Mouse (Mus musculus) left cerebral cortex, postnatal 10 days (tissue): ENCODE results near the gene Klk6. TPM values are rescaled to one million over a fixed set of nuclear protein-coding genes. Genes with fewer than 3 reads are reported as not detected.

ENCODE experiments used
- DNase-seq, 2 experiments: peaks; one replicate each; pipeline ENCODE4 v3.0.0; 2021 to 2022; ENCODE audit warnings: low spot score in 2 of 2, mixed read lengths in 1 of 2; ENCODE audit errors: extremely low spot score in 1 of 2
- intact Hi-C: fragments of 180-260 bp; cut with DNase I; formaldehyde crosslinking; loops from one replicate; pipeline ENCODE4 v1.15.1; 2025
- total RNA-seq, 2 experiments: library from RNA; stranded (reverse); gene quantifications; 2 replicates each; pipeline ENCODE4 v1.2.3; 2021

Klk6 gene
- not detected for total RNA-seq

DNA sequence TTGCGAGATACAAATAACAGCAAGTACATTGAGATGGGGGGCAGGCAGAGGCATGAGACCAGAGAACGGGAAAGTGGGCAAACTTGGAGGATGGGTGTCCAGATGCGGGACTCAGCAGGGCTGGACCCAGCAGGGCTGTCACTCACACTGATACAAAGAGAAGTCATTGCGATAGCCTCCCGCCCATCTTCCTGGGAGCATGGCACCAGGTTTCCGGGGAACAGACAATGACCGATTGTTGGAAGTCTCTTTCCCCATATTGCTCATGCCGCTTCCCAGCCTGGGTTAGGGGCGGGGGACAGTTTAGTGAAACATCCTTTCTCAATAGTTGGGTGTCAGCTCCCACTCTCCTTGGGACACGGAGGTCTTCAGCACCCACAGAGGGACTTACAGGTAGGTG, at the start of gene Klk6:
Gene Klk6, plus strand, starts transcription at position 301 of the 400 bp plus-strand sequence.
- DNase-seq = no peak
- intact Hi-C loops = loop anchor here (5.0 kb wide), 1 partner anchor 38 kb away; no protein-coding TSS in a partner anchor

DNA sequence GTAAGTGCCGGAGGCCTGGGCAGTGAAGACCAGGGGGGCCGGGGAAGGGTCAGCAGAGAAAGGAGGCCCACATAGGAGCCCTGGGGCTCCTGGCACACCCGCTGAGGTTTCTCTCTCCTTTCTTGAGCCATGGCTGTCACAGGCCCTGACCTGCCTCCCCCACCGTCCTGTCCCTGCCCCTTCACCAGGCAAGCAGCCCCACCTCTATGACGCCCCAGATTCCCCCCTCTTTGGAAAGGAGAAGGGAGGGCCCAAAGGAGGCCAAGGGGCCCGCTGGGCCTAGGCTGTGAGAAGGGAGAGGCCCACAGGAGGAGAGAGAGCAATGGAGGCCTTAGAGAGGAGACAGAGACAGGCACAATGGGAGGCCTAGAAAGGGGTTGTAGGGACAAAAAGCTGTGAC, 49.5 kb upstream of the Klk6 start:
- intact Hi-C loops = no loop called here
- no peak for DNase-seq

DNA sequence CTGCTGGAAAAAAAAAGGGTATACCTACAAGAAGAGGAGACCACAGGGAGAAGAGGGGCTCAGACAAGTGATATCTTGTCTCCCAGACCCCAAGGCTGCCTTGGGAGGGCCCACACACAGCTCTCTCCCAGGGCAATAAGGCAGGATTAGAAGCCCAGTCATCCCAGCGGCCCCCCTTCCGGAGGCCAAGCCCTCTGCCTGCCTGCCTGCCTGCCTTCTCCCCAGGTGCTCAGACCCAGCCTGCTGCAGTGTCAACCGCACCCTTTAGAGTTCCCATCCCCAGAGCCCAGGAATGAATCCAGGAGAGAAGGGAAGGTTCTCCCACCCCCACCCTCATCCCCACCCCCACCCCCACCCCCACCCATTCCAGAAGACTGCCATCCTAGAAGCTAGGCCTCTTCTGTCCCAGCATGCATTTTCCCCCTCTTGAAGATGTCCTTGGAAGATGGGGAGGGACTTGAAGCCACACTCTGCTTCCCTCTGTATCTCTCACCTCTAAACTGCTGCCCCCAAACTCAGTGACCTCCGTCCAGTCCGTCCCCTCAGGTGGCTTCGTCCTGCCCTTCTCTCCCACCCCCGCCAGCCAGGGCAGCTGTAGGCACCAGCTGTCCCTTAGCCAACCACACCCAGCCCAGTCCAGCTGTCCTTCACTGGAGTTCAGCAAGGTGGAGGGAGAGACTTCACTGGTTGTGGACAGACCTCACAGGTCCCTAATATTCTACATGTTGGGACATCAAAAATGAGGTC, 48.8 kb upstream of the Klk6 start:
- DNase-seq = no peak
- intact Hi-C loops = no loop called here

DNA sequence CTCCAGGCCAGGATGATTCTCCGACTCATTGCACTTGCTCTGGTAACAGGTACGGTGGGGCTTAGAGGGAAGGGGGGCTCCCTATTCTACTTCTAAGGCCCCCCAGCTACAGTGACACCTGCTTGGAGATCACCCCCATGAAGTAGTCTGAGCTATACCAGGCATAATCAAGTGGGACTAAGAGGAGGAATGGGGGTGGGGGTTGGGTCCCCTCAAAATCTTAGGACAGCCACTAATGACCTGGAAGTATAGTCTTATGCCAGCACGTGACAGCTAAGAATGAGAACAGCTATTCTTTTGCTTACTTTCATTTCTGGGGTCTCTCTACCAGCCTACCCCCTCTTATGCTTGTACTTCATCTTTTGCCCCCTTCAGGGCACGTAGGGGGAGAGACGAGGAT, 47.8 kb upstream of the Klk6 start:
- intact Hi-C loops = no loop called here
- DNase-seq = no peak

DNA sequence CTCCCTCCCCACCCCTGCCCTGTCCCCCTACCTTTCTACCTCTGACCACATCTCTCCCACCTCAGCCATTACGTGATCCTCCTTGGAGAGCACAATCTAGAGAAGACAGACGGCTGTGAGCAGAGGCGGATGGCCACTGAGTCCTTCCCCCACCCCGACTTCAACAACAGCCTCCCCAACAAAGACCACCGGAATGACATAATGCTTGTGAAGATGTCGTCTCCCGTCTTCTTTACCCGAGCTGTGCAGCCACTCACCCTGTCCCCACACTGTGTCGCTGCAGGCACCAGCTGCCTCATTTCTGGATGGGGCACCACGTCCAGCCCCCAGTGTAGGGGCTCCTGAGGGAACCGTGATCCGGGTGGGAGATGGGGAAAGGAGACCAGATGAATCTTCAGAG, 46.9 kb upstream of the Klk6 start:
- intact Hi-C loops = no loop called here
- no peak for DNase-seq

DNA sequence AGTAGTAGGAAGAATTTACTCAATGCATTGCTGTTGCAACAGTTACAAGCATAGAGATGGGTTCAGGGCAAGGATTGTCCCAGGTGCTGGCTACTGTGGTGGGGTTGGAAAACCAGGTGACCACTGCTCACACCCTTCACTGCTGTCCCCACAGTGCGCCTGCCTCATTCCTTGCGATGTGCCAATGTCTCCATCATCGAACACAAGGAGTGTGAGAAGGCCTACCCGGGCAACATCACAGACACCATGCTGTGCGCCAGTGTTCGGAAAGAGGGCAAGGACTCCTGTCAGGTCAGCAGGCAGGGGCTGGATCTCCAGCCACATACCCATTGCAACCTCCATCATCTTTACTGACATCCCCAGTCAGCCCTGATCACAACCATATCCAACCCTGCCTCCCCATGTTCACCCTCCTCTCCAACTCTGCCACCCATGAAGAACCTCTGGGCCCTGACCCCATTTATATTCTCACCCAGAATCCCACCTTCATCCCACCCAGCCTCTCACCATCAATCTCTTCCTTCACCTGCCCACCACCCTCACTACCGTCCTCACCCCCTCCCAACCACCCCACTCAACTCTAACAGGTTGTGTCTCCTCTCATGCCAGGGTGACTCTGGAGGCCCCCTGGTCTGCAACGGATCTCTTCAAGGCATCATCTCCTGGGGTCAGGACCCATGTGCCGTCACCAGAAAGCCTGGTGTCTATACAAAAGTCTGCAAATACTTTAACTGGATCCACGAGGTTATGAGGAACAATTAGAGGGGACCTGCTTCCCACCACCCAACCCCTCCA, 45.9 kb upstream of the Klk6 start:
- DNase-seq = no peak
- intact Hi-C loops = no loop called here

DNA sequence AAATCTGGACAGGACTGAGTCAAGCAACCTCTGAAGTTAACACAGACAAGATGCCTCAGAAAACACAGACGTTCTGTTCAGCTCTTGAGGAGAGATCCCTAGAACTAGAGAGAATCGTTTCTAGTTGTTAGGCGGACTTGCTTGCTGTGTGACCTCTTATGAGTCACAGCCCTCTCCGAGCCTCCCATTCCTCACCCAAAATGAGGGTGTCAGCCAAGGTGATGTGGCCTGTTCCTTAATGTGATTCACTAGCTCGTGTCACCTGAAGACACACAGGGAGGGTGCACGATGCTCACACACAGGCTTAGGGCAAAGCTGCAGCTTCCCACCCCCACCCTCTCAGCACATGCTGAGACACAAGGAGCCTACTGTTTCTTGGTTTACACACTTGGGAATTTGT, 44.1 kb upstream of the Klk6 start:
- intact Hi-C loops = loop anchor here (5.0 kb wide), 2 partner anchors 98 to 112 kb away; no protein-coding TSS in a partner anchor
- DNase-seq = no peak

DNA sequence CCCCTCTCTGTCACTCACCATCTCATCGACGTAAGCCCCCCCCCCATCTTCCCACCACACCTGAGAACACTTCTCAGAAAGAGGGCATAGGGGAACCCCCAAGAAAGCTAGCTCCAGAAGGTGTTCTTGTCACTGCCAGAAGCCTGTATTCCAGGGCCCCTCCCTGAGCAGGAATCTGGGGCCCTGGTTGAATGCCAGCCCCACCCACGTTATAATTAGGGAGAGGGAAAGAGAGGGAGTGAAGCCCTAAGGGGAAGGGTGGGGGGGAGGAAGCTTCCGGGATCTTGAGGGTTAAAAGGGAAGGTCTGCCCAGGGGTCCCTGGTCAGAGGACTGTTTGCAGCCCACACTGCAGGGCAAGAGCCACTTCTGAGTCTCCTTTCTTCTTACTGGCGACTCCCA, 43.6 kb upstream of the Klk6 start, which contains the start of gene Klk10:
Gene Klk10, plus strand, starts transcription at position 290 of the 400 bp plus-strand sequence.
- intact Hi-C loops = loop anchor here (5.0 kb wide), 2 partner anchors 98 to 112 kb away; no protein-coding TSS in a partner anchor
- DNase-seq = no peak

DNA sequence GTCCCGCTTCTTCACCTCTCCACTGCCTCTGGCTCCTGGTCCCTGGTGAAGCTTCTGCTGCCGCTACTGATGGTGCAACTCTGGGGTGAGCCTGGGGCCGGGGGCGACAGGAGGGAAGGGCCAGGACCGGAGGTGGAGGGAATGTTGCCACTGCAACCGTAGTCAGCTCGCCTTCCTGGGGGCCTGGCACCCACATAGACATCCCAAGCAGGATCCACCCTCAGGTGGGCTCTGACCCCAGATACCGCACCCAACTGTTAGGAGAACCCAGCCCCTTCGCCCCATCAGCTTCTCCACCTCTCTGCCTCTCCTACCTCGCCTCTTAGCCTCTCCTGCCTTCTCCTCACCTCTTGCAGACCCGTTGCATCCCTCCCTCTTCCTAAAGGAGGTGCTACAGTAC, 42.8 kb upstream of the Klk6 start:
- no peak for DNase-seq
- intact Hi-C loops = loop anchor here (5.0 kb wide), 2 partner anchors 99 to 111 kb away; no protein-coding TSS in a partner anchor

DNA sequence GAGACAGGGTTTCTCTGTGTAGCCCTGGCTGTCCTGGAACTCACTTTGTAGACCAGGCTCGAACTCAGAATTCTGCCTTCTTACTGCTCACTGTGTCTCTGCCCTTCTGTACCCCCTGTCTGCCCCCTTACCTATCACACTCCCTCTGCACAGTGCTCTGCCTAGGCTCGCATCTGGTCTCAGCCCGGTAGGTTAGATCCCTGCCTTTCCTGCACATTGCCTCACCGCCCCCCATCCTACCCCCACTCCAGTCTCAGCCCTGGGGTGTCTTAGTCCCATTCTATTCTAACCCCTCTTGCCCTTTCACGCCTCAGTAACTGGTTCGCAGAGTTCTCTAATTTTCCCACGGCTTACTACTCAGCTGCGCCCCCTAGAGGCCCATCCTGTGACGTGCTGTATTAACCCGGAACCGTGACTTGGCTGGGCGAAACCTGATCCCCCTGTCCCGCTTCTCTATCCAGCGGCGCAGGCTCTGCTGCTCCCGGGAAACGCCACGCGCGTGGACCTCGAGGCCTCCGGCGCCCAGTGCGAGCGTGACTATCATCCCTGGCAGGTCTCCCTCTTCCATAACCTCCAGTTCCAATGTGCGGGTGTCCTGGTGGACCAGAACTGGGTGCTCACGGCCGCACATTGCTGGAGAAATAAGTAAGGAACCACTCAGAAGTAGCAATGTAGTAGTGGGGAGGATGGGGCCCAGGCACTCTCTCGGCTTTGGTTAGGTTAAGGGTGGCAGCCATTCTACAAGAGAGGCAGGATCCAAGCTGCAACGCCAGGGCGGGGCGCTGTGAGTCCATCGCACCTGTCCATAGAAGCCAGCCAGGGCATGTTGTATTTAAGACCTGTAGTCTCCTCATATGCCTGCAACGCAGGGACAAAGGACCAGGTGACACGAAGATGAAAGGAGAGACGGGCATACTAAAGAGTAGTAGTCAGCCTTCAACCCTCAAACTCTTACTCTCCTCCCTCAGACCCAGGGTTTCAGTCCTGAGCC, 41.7 kb upstream of the Klk6 start:
- DNase-seq = peak; percentile 31 to 73

DNA sequence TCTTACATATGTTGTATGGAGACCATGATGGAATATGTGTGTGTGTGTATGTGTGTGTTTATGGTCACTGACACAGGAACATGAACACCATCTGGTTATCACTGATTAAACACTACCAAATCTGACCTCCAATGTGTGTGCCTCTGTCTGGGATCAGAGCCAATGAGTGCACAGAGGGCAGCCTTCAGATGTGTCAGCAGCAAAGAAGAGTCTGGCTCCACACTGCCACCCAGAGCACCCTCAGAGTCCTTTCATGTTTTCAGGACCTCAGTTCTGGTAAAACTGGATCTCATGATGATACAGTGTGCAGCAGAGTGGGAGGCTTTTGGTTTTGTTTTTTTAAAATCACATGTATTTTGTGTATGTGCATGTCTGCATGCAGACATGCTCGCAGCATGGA, 39.0 kb upstream of the Klk6 start:
- intact Hi-C loops = no loop called here
- DNase-seq = no peak

More for the DNA sequence above, 41.7 kb upstream of the Klk6 start:
- intact Hi-C loops = loop anchor here (5.0 kb wide), 2 partner anchors 100 to 110 kb away; no protein-coding TSS in a partner anchor

DNA sequence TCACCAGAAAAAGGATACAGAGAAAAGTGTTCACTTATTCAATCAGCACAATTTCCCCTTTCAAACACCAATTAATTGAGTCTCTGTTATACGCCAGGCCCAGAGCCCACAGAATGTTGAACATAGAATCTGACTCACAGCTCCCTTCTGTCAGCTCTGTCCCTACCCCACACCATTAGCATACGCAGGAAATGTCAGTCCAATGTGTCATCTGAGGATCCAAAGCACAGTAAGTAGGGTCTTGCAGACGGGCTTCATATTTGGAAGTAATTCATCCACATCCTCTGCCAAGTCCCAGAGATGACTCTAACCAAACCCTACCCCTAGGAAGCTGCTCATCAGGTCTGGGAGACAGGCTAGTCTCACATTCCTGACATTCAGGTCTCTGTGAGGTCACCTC, 36.2 kb upstream of the Klk6 start:
- DNase-seq = no peak
- intact Hi-C loops = no loop called here

DNA sequence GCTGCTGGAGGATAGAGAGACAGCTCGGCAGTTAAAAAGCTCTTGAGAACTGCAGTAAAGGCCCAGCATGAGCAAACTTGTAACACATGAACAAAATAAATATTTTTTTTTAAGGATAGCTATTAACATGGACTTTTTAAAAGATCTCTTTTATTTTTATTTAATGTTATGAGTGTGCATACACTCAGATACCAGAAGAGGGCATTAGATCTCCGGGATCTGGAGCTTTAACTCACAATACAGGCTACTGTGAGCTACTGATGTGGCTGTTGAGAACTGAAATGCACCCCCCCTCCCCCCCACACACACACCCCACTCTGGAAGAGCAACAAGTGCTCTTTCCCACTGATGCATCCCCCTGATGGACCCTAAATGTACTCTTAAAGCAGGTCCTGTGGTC, 35.0 kb upstream of the Klk6 start:
- DNase-seq = no peak
- intact Hi-C loops = no loop called here

DNA sequence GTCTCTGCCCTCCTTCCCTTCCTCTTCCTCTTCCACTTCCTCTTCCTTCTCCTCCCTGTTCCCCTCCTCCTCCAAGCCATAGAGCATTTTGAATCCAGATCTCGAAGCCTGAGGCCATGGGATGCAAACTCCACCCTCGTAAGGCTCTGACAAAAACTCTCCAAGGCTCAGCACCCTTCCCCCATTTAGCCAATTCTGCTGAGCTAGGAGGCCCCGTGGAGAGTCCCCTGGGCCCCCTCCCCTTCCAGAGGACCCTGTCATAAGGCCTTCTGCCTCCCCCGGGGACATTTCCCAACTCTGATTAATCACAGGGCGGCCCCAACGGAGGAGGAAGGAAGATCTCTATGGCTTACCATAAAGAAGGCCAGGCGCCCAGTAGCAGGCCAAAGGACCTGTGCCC, 32.7 kb upstream of the Klk6 start, which contains the start of gene Klk9:
Gene Klk9, plus strand, starts transcription at position 301 of the 400 bp plus-strand sequence.
- no peak for DNase-seq
- intact Hi-C loops = no loop called here

DNA sequence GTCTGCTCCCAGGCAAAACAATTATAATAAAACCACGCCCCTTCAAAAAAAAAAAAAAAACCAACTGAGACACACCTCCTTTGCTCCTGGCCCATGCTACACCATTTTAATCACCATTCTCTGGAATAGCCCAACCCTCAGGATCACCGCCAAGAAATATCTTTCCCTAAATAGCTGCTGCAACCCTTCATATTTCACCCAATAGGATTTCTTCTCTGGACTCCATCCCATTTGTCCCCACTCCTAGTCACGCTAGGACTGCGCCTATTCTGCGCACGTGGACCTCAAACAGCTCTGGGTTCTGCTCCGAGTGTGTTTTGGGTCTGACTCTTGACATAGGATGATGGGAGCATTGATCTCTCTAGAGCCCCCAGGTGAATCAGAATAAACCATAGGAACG, 27.9 kb upstream of the Klk6 start:
- intact Hi-C loops = no loop called here
- DNase-seq = no peak

DNA sequence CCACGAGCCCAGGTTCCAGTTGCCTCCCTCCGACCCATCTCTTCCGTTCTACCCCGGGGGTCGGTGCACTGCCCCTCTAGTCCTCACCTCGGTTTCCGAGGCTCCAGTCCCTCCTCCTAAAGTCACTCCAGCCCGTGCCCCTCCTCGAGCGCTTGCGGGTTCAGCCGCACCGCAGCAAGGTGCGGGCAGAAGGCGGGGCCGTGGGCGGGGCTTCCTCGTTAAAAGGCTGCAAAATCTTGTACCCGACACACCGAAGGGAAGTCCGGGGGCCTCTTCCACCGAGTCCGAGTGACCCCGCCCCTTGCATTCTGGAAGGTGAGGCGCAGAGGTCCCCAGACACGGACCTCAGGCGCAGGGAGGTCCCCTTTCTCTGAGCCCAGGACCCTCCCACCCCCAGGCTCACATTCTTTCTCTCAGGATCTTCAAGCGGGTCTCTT, 26.9 kb upstream of the Klk6 start, which contains the start of gene Klk8:
Gene Klk8, plus strand, starts transcription at position 245 of the 437 bp plus-strand sequence.
- intact Hi-C loops = no loop called here
- peak in 1 of 2 experiments; percentile 55 for DNase-seq

DNA sequence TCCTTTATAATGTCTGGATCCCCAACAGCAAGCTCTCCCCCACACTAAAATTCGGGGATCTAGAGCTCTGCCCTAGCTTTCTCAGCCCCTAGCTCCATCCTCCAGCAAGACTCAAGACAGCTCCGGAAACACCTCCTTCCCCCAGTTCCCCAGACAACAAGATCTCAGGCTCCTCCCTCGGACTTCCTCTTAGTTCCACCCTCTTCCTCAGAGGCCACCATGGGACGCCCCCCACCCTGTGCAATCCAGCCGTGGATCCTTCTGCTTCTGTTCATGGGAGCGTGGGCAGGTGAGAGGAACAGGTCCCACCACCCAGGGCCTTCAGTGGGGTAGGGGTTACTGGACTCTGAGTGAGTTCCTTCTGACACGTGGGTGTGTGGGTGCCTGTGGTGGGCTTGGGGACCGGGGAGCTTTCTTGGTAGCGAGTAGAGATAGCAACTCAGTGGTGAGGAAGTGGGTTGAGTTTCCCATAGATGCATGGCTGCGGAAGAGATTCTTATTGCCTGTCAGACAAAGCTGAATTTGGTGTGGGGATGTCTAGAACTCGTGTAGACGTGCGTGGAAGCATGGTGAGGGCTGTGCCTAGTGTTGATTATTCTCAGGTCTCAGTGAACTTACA, 26.3 kb upstream of the Klk6 start:
- no peak for DNase-seq
- intact Hi-C loops = no loop called here

DNA sequence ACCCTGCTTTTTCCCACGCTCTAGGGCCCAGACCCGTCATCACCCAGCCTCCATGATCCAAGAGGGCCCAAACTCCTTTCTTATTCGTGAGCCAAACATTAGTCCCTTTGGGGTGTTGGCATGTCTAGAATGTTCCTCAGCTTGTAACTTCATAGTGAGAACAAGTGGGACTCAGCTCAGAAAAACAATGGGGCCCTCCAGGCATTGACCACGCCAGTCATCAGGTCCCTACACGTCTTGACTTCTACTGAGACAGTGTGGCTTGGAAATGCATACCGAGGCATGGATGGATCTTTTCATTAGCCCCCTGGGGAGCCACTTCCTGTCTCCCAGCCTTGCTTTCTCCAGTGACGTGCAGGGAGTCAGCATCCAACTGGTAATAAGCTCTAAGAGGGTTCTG, 24.4 kb upstream of the Klk6 start:
- intact Hi-C loops = no loop called here

More for the DNA sequence above, 24.4 kb upstream of the Klk6 start:
- no peak for DNase-seq
